Mouse (Mus musculus) midbrain, embryonic 16.5 days (tissue): ENCODE measurements around the gene Vsig2. TPM values are rescaled to one million over a fixed set of nuclear protein-coding genes. Genes with fewer than 3 reads are reported as not detected.

ENCODE experiments used
- ATAC-seq: fragments of 200-750 bp; cut with Nextera tagmentation; 2 replicates; pipeline ENCODE4 v1.8.0; 2017; ENCODE audit warnings: moderate TSS enrichment
- H3K27ac ChIP-seq: fragments of 300-500 bp; sonication (generic); 2 replicates; pipeline ENCODE4 v1.5.1; 2014; ENCODE audit warnings: mild to moderate bottlenecking, low read length, mixed read lengths
- H3K27me3 ChIP-seq: fragments of 300-500 bp; sonication (generic); 2 replicates; pipeline ENCODE4 v1.6.1; 2014; ENCODE audit warnings: low read depth, low read length, mixed read lengths; ENCODE audit not compliant: control insufficient read depth, insufficient read depth
- H3K36me3 ChIP-seq: fragments of 300-500 bp; sonication (generic); 2 replicates; pipeline ENCODE4 v1.6.1; 2014; ENCODE audit warnings: mild to moderate bottlenecking, low read length, moderate library complexity, mixed read lengths; ENCODE audit not compliant: control insufficient read depth, insufficient read depth
- H3K4me1 ChIP-seq: fragments of 300-500 bp; sonication (generic); 2 replicates; pipeline ENCODE4 v1.6.1; 2014; ENCODE audit warnings: mild to moderate bottlenecking, low read length, mixed read lengths; ENCODE audit not compliant: control insufficient read depth, insufficient read depth
- H3K4me2 ChIP-seq: fragments of 300-500 bp; sonication (generic); 2 replicates; pipeline ENCODE4 v1.6.1; 2014; ENCODE audit warnings: mild to moderate bottlenecking, low read length, mixed read lengths
- H3K4me3 ChIP-seq: fragments of 300-500 bp; sonication (generic); 2 replicates; pipeline ENCODE4 v1.5.1; 2014; ENCODE audit warnings: low read depth, mild to moderate bottlenecking, low read length, moderate library complexity, mixed read lengths
- H3K9ac ChIP-seq: fragments of 300-500 bp; sonication (generic); 2 replicates; pipeline ENCODE4 v1.6.1; 2014; ENCODE audit warnings: low read depth, low read length, mixed read lengths
- H3K9me3 ChIP-seq: fragments of 300-500 bp; sonication (generic); replicated peaks from 2 replicates; pipeline ENCODE4 v1.6.1; 2014; ENCODE audit warnings: mild to moderate bottlenecking, low read length, mixed read lengths; ENCODE audit not compliant: control insufficient read depth, poor library complexity, severe bottlenecking
- WGBS: fragments of 180-500 bp; shearing (Covaris S2); extraction: QIAGEN DNeasy Blood & Tissue Kit; methylation state at CpG from one replicate; pipeline ENCODE4 v1.1.7; 2014; 5-methylcytosine and 5-hydroxymethylcytosine counted together
- polyA plus RNA-seq: library from polyadenylated mRNA; unstranded; fragments of >200 nt; fragmentation: Nextera tagmentation; extraction: Ambion mirVana; gene quantifications from 2 replicates; pipeline ENCODE4 v1.2.1, GENCODE M21; 2015

Vsig2 gene
- polyA plus RNA-seq, 1 experiment from 2014 or later, result 0.72 TPM

DNA sequence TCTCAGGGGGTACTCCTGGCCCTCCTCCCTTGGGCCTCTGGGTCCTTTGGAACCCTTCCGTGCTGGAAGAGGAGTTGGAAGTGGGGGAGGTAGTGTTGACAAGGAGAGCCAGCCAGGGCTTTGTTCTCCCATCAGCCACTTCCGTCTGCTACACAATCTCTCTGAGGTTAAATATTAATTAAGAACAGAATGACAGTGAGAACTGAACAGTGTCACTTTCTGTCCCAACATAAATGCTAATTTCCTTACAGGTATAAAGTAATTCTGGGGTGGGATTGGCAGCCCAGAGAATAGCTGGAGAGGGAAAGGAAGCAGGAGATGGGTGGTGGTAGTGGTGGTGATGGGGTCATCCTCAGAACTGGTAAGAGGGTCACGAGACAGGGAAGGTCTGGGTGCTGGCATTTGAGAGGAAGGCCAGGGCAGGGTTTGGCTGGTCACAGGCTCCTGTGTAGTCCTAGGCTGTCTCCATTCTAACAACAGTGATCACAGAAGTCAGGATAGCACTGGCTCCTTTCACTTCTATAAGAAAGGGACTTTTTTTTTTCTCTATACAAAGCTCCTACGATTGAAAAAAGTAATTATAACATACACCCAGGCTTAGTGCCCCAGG, 29.7 kb downstream of the Vsig2 start:
- Histone ChIP-seq H3K9me3 (no peaks in the 10 kb centered on the region), H3K4me1 (peaks cover 4% of the 10 kb centered on the region), H3K36me3 (no peaks in the 10 kb centered on the region), H3K27ac (no peak overlapping the region), H3K9ac (no peak overlapping the region), H3K4me2 (no peak overlapping the region), H3K4me3 (no peak overlapping the region), H3K27me3 (no peaks in the 10 kb centered on the region)
- ATAC-seq, result no peak
- WGBS, result 43% methylated on average over 4 of the region's 4 CpGs

DNA sequence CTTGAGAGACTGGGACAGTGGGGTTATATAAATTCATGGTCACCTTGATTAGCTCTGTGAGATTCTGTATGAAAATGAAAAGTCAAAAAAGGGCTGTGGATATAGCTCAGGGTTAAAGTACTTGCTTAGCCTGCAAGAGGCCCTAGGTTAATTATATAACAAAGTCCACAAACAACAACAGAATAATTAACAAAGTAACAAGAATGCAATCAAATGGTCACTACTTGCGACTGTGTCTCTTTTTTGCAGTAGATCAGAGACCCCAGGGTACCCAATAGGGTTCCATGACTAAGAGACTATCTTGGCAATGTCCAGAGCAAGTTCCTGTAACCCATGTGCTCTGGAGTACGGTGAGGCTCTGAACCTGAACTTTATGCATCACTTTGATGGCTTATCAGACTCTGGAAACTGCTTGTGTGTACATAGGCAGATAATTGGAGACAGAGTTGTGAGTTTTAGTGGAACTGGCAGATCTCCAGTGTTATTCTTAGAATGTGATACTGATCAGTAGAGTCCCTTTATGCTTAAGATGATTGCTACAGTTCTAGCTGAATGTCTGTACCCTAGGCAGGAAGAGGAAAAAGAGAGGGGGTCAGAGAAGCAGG, 30.3 kb downstream of the Vsig2 start:
- H3K4me2 ChIP-seq, result no peak overlapping the region
- no peaks in the 10 kb centered on the region for H3K27me3 ChIP-seq
- no peak overlapping the region for H3K4me3 ChIP-seq
- no peaks in the 10 kb centered on the region for H3K9me3 ChIP-seq
- 83% methylated on average over 2 of the region's 2 CpGs for WGBS
- no peak overlapping the region for H3K9ac ChIP-seq
- no peaks in the 10 kb centered on the region for H3K36me3 ChIP-seq
- peaks cover 4% of the 10 kb centered on the region for H3K4me1 ChIP-seq
- no peak for ATAC-seq
- no peak overlapping the region for H3K27ac ChIP-seq

DNA sequence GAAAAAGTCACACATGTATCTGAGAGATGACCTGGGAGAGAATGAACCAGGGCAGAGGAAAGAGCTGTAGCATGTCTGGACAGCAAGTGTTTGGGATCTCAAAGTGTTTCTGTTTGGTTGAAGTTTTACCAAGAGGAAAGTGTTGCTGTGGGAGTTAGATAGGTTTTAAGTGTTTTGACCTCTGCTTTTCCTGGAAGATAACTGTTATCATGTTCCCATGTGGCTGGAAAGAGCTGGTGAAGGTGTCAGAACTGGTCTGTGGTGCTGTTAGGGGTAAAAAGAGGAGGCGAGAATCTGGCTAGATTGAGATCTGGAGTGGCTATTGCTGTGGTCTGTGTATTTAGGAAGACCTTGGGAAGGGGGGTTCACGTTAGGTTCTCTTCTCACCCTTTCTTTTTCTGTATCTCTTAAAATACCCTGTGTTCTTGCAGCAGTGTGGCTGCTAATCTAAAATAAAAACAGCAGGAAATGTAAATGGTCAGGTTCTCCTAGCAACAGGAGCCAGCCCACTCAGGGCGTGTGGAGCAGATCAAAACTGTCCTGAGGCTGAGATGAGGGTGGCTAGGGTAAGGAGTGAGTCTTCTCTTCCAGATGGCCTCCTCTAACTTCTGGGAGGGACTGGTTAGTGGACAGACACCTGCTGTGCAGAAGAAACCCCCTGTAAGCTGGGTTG, 33.3 kb downstream of the Vsig2 start:
- Histone ChIP-seq H3K9ac (no peak overlapping the region), H3K4me2 (no peak overlapping the region), H3K27me3 (no peaks in the 10 kb centered on the region), H3K9me3 (no peaks in the 10 kb centered on the region), H3K4me3 (no peak overlapping the region), H3K27ac (no peak overlapping the region), H3K4me1 (peaks cover 9% of the 10 kb centered on the region), H3K36me3 (no peaks in the 10 kb centered on the region)
- no peak for ATAC-seq
- 66% methylated on average over 3 of the region's 3 CpGs for WGBS

DNA sequence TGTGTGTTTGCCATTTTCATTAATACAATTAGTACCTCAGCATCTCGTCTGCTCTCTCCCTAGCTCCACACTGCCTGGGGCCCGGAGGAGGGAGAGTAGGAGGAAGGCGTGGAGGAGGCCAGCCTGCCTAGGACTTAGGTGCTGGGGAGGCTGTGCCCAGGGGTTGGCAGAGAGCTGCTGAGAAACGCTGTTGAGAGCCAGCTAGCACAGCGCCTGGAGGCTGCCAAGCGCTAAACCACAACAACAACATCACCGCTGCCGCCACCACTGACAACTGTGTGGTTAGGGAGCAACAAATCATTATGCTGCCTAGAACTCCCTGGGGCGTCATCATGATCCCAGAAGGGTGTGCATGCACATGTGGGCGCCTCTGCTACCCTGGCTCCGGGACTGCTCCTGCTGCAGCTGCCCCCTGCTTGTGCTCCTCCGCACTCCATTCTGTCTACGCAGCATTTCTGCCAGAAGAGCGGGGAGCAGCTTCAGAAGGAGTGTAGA, 37.4 kb downstream of the Vsig2 start:
- H3K27me3 ChIP-seq, result no peaks in the 10 kb centered on the region
- peaks cover 6% of the 10 kb centered on the region for H3K4me1 ChIP-seq
- peak overlapping the region; percentile 76 for H3K27ac ChIP-seq
- no peaks in the 10 kb centered on the region for H3K36me3 ChIP-seq
- H3K9ac ChIP-seq, result peak overlapping the region; percentile 25; the same call in 1 of the 2 replicates
- H3K9me3 ChIP-seq, result no peaks in the 10 kb centered on the region
- H3K4me3 ChIP-seq, result peak overlapping the region; percentile 13; the same call in 1 of the 2 replicates
- 30% methylated on average over 14 of the region's 14 CpGs for WGBS
- H3K4me2 ChIP-seq, result peak overlapping the region; percentile 45
- peak; percentile 81 for ATAC-seq

DNA sequence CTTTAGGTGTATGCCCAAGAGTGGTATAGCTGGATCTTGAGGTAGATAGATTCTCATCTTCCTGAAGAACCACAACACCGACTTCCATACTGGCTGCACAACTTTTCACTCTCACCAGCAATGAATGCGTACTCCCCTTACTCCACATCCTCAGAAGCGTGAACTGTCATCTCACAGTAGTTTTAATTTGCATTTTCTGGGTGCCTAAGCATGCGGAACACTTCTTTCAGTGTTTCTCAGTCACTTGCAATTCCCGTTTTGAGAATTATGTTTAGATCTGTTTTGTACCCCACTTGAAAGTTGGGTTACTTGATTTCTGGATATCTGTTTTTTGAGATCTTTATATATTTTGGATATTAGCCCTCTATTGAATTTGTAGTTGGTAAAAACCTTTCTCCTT, 44.5 kb downstream of the Vsig2 start:
- no peaks in the 10 kb centered on the region for H3K27me3 ChIP-seq
- H3K9me3 ChIP-seq, result no peaks in the 10 kb centered on the region; the same call in 1 of the 2 replicates
- WGBS, result 83% methylated on average over 5 of the region's 5 CpGs
- no peak overlapping the region for H3K9ac ChIP-seq
- no peak overlapping the region for H3K27ac ChIP-seq
- no peak overlapping the region for H3K4me2 ChIP-seq
- no peaks in the 10 kb centered on the region for H3K36me3 ChIP-seq
- H3K4me1 ChIP-seq, result no peaks in the 10 kb centered on the region
- H3K4me3 ChIP-seq, result no peak overlapping the region
- ATAC-seq, result no peak

DNA sequence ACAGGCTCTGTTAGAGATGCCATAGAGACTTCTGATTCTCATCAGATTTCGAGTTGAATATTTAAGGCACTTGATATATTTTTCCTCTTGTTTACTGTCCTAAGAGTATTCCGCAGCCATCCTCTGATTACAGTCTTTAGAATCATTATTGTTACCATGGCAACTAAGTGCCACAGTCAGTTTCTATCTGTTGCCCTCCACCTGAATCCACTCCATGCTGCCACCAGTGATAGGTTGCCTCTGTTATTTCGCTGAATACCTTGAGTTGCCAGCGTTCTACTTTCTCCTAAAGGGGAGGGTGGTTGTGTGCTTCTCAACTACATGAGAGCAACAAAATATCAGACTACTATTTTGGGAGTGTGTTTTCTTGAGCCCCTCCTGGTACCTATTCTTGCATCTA, 47.7 kb downstream of the Vsig2 start:
- no peak overlapping the region for H3K4me3 ChIP-seq
- no peak overlapping the region for H3K4me2 ChIP-seq
- no peaks in the 10 kb centered on the region; the same call in 1 of the 2 replicates for H3K9me3 ChIP-seq
- 65% methylated on average over 4 of the region's 4 CpGs for WGBS
- peak; percentile 51; the same call in 1 of the 2 replicates for ATAC-seq
- H3K27me3 ChIP-seq, result no peaks in the 10 kb centered on the region
- H3K27ac ChIP-seq, result no peak overlapping the region
- no peaks in the 10 kb centered on the region for H3K4me1 ChIP-seq
- H3K9ac ChIP-seq, result no peak overlapping the region
- H3K36me3 ChIP-seq, result no peaks in the 10 kb centered on the region

DNA sequence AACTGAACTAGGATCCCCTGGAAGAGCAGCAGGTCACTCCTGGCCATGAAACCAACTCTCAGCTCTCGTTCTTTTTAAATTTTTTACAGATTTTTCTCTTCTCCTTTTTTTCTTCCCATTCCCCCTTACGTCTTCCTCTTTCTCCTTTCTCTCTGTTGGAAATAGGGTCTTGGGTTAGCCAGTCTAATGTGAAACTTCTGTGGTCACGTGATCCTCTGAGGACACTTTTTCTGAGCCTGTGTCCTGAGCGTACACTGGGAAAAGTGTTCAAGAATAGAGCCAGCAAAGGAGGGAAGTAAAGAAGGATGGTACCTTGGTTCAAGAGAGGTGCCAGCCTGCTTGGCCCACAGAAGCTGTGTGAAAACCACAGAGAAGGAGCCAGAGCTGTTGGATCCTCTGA, 51.3 kb downstream of the Vsig2 start:
- Histone ChIP-seq H3K4me3 (no peak overlapping the region), H3K4me1 (no peaks in the 10 kb centered on the region), H3K36me3 (no peaks in the 10 kb centered on the region), H3K4me2 (no peak overlapping the region), H3K9ac (no peak overlapping the region), H3K27me3 (no peaks in the 10 kb centered on the region), H3K27ac (no peak overlapping the region), H3K9me3 (no peaks in the 10 kb centered on the region)
- 88% methylated on average over 4 of the region's 4 CpGs for WGBS
- no peak for ATAC-seq

DNA sequence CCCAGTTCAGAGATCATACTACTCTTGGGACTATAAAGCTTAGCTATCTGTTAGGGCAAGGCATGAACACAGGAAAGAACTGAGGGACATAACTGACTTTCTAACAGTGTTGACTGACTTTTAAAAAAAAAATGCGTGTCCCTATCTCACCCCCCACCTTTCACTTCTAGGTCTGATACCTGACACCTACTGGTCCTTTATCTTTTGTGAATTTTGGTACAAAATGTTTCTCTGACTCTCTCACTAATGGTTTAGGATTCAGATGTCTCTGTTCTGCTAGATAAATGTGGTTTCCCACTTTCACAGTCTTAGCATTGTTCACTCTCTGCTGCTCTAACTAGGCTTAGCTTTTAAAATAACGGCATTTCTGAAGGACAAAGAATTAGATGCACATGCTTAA, 53.0 kb downstream of the Vsig2 start:
- no peak overlapping the region for H3K4me3 ChIP-seq
- ATAC-seq, result no peak
- H3K27me3 ChIP-seq, result no peaks in the 10 kb centered on the region
- H3K36me3 ChIP-seq, result no peaks in the 10 kb centered on the region
- H3K4me2 ChIP-seq, result no peak overlapping the region
- no peaks in the 10 kb centered on the region for H3K4me1 ChIP-seq
- H3K27ac ChIP-seq, result no peak overlapping the region
- H3K9ac ChIP-seq, result no peak overlapping the region
- WGBS, result 76% methylated on average over 2 of the region's 2 CpGs
- no peaks in the 10 kb centered on the region for H3K9me3 ChIP-seq

DNA sequence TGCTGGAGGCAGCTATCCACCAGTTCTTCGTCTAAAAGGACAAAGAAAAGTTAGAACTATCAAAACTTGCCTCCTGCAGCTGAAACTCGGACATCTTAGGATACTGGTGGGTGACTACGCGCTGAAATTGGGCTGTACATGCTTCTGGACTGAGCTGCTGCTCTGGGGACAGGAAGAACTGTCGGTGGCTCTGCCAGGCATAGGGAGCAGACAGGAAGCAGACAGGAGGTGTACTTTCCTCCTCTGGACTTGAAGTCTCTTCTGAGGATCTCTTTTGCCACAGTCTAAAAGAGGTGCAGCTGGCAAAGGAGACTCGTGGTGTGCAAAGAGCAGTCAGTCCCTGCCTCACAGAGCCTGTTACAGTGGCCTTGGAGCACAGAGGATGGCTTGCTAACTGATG, 53.6 kb downstream of the Vsig2 start:
- no peak for ATAC-seq
- WGBS, result 59% methylated on average over 6 of the region's 6 CpGs
- H3K27ac ChIP-seq, result no peak overlapping the region

More for the DNA sequence above, 53.6 kb downstream of the Vsig2 start:
- H3K9me3 ChIP-seq, result no peaks in the 10 kb centered on the region
- no peak overlapping the region for H3K9ac ChIP-seq
- H3K4me2 ChIP-seq, result no peak overlapping the region
- no peak overlapping the region for H3K4me3 ChIP-seq
- H3K27me3 ChIP-seq, result no peaks in the 10 kb centered on the region
- H3K36me3 ChIP-seq, result no peaks in the 10 kb centered on the region
- no peaks in the 10 kb centered on the region for H3K4me1 ChIP-seq
